Mouse (Mus musculus): ENCODE results near the gene Defb19.

DNA sequence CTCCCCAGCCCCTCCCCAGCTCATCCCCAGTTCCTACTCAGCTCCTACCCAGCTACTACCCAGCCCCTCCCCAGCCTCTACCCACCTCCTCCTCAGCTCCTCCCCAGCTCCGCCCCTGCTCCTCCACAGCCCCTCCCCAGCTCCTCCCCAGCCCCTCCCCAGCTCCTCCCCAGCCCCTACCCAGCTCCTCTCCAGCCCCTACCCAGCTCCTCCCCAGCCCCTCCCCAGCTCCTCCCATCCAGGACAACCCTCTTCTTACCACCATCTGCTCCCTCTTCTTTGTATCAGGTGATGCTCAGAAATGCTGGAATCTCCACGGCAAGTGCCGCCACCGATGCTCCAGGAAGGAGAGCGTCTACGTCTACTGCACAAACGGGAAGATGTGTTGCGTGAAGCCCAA is 32.1 kb upstream of the Defb19 start:
- TF ChIP-seq CTCF (IDR thresholded peaks at IDR 0.05; ENCODE audit: borderline replicate concordance, insufficient read depth, low read depth, low read length) (no peak), POLR2A (IDR thresholded peaks at IDR 0.05; ENCODE audit: borderline replicate concordance, insufficient read depth, low read length) (no peak)

Data from cerebellum, adult 2 months (tissue).